Mouse (Mus musculus) heart, postnatal 14 days (tissue): Measurements from ENCODE around the gene Ckap4. TPM values are rescaled to one million over a fixed set of nuclear protein-coding genes. Genes with fewer than 3 reads are reported as not detected.
"Not testable (repeated sequence)": the region's sequence is repeated elsewhere in the genome, so short reads cannot be mapped to it uniquely, and the experiment has no call there.

Source experiments
- DNase-seq, 2 experiments: peaks; one replicate each; pipeline ENCODE4 v3.0.0; 2021 to 2022
- intact Hi-C: fragments of 180-260 bp; cut with DNase I; formaldehyde crosslinking; loops from one replicate; pipeline ENCODE4 v1.15.1; 2025
- total RNA-seq, 2 experiments: library from RNA; stranded (reverse); gene quantifications; 2 replicates each; pipeline ENCODE4 v1.2.3; 2021

Ckap4 gene
- total RNA-seq, 2 experiments from 2014 or later, result 34.1 to 44.0 TPM

DNA sequence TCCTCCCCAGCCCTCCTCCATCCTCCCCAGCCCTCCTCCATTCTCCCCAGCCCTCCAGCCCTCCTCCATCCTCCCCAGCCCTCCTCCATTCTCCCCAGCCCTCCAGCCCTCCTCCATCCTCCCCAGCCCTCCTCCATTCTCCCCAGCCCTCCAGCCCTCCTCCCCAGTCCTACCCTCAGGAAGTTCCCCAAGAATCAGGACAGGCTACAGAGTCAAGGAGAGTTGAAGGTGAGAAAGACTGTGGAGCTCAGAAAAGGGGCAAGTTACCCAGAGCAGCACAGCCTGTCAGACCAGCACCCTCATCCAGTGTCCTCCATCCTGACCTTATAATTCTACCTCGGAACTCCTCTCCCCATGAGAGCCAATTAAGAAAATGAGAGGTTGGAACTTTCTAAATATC, 17.9 kb downstream of the Ckap4 start:
- DNase-seq, result not testable (repeated sequence)
- intact Hi-C loops, result loop anchor here (2.0 to 5.0 kb wide), 5 partner anchors 41 to 697 kb away; partner anchors contain the start of gene Polr3b

DNA sequence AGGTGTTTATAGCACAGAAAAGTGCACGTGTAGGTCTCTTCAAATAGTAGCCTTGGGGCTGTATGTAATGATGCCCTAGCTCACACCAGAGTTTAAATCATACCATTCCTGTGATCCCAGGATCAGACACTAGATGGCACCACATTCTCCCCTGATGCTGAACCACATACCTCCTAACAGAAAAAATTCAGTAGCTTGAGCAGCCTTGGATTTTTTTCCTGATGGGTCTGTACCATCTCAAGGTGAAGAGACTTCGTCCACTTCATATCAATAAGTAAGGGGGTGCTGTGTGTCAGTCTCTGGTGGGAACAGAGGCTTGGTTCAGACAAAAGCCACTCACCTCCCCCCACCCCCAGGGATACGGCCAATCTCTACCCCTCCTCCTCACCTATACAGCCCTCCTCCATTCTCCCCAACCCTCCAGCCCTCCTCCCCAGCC, 18.3 kb downstream of the Ckap4 start:
- intact Hi-C loops, result loop anchor here (2.0 to 5.0 kb wide), 5 partner anchors 42 to 697 kb away; partner anchors contain the start of gene Polr3b
- DNase-seq, result peak; percentile 72 to 87

GRCm38 (mm10) chr10:84514038-84514578, 19.8 kb downstream of the Ckap4 start:
- intact Hi-C loops, result loop anchor here (2.0 kb wide), 1 partner anchor 695 kb away; no protein-coding TSS in a partner anchor

GRCm38 (mm10) chr10:84512766-84513165, 21.1 kb downstream of the Ckap4 start:
- intact Hi-C loops, result no loop called here

More at GRCm38 (mm10) chr10:84514038-84514578, 19.8 kb downstream of the Ckap4 start:
- peak; percentile 72 to 83 for DNase-seq

DNA sequence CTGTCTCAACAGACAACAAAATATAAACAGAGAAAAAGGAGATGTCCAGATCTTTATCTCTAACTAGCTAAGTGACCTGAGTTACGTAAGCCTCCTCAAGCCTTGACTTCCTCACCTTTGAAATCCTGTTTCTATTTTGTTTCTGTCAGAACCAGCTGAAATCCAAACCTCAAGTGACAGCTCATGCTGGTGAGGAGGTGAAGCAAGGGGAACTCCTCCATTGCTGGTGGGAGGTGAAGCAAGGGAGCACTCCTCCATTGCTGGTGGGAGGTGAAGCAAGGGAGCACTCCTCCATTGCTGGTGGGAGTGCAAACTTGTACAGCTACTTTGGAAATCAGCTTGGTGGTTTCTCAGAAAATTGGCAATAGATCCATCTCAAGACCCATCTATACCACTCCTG, 25.3 kb downstream of the Ckap4 start:
- intact Hi-C loops, result no loop called here
- DNase-seq, result no peak

More at GRCm38 (mm10) chr10:84512766-84513165, 21.1 kb downstream of the Ckap4 start:
- DNase-seq, result no peak

DNA sequence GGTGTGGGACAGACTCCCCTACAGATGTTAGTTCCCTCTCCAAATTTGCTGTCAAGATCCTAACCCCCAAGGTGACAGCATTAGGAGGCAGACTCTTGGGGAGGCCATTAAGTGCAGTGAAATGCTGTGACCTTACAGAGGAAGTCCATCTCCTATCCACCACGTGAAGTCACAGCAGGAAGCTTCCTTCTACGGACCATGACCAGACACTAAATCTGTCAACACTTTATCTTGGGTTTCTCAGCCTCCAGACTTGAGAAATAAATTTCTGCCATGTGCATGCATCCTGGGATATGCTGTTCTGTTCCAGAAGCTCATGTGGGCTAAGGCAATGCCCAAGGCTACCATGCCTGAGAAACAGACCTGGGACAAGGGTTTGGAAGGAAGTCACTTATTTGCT, 35.0 kb downstream of the Ckap4 start:
- no peak for DNase-seq
- intact Hi-C loops, result no loop called here

- intact Hi-C loops, result no loop called here
- DNase-seq, result no peak
Observed at GRCm38 (mm10) chr10:84496805-84497204, 37.1 kb downstream of the Ckap4 start.

GRCm38 (mm10) chr10:84494432-84494831, 39.4 kb downstream of the Ckap4 start:
- DNase-seq, result no peak
- intact Hi-C loops, result no loop called here

DNA sequence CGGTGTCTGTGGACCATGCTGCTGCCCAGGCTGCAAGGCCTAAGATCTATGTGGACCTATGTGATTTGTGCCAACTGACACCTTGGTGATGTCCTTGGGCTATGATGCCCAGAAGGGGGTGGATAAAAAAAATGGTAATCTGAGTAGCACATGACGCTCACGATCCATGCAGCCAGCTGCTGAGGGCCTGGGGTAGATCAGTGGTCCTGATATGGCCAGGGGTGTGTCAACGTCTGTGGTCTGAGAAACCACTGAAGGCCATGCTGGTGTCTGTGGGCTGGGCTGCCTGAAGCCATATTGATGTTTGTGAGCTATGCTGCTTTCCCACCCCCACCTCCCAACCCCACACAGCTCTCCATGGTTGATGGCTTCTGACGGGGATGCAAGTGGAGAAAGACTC, 43.7 kb downstream of the Ckap4 start:
- no peak for DNase-seq
- intact Hi-C loops, result no loop called here

DNA sequence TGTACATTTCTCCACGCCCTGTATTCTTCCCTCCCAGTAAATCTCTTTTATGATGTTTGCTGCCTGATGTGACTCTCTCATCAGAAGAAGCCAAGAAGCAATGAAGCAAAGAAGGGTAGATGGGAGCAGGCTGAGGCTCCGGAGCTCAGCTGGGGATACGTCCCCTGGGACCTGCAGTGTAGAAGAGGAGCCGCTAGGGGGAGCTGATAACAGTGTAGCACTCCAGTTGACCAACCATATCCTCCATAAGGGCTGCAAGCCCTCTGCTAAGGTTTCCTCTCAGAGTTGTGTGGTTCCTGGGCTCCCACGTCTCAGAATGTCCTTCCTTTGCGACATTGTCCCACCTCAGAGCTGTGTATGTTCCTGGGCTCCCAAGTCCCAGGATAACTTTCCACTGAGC, 45.5 kb downstream of the Ckap4 start:
- intact Hi-C loops, result no loop called here

DNA sequence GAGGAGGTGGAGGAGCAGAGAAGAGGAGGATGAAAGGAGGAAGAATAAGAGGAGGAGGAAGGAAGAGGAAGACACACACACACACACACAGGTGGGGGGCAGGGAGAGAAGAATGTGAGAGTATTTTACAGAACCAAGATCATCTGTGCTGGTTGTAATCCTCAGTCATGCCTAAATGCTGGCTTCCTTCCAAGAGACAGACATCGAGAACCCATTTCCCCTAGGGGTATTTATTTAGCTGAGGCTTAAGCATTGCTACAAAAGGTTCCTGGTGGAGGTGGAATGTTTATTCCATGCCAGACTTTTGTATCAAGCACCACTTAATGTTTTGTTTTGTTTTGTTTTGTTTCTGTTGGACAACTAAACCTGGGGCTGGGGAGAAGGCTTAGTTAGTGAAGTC, 49.2 kb downstream of the Ckap4 start:
- DNase-seq, result no peak
- intact Hi-C loops, result no loop called here

More for the DNA sequence above, 45.5 kb downstream of the Ckap4 start:
- peak; percentile 43 to 74 for DNase-seq

- intact Hi-C loops, result no loop called here
- no peak for DNase-seq
Observed at GRCm38 (mm10) chr10:84483553-84483952, 50.3 kb downstream of the Ckap4 start.

DNA sequence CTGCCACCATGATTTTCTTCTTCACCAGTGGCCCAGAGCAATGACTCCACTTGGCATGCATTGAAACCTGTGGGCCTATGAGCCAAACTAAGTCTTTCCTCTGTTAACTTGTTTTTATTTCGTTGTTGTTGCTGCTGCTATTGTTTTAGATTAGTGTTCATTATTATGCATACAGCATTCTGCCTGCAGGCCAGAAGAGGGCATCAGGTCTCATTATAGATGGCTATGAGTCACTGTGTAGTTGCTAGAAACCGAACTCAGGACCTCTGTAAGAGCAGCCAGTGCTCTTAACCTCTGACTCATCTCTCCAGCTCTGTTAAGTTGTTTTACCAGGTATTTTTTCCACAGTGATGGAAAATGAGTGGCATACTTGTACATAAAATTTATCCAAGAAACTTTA, 50.8 kb downstream of the Ckap4 start:
- intact Hi-C loops, result no loop called here
- no peak for DNase-seq

GRCm38 (mm10) chr10:84482418-84482817, 51.4 kb downstream of the Ckap4 start:
- DNase-seq, intact Hi-C loops: not testable (repeated sequence)

- DNase-seq, result no peak
- intact Hi-C loops, result no loop called here
Observed at GRCm38 (mm10) chr10:84481327-84481671, 52.6 kb downstream of the Ckap4 start.

DNA sequence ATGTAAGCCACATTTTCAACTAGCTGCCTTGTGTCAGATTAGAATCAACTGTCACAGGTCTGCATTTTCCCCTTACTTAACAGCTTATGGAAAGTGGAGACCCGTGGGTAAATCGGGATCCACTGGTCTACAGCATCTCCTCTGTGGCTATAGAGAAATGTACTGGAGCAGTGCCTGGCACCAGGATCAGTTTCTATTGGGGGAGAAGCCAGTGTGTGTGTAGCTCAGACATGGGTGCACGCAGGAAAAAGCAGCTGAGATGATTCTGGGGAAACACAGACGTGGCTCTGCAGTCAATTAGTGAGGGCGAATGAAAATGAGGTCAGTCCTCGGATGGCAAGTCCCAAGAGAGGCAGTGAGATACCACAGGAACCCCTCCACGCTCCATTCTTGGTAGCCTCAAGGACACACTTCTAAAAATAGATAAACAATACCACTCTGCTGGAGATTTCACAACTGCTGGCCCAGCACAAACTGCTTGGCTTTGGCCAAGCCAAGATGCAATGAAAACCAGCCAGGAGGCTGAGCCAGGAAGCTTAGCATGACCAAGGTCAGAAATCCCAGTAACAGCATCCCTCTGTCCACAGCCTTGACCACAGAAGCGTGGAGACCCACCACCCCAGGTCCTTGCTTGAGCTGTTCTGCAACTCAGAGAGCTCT, 53.1 kb downstream of the Ckap4 start:
- intact Hi-C loops, result no loop called here
- DNase-seq, result peak; percentile 46 to 49

DNA sequence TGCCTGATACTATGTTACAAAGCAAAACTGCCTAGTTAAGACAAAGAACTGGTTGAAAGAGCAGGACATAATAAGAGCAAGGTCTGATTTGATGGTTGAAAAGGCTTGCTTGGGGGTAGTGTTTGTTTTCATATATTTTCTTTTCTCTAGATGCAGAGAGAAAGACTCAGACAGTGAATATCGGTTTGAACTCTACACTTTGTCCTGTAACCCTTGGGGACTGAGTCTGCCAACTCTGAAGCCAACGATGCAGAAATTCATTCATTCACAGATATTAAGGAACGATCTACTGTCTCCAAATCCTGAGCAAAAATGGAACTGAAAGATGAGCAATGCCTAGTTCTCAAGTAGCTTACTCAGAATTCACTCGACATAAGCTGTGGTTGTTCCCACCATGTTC, 53.7 kb downstream of the Ckap4 start:
- intact Hi-C loops, result no loop called here

GRCm38 (mm10) chr10:84477613-84478076, 56.2 kb downstream of the Ckap4 start:
- no peak for DNase-seq
- intact Hi-C loops, result no loop called here

More for the DNA sequence above, 53.7 kb downstream of the Ckap4 start:
- no peak for DNase-seq

DNA sequence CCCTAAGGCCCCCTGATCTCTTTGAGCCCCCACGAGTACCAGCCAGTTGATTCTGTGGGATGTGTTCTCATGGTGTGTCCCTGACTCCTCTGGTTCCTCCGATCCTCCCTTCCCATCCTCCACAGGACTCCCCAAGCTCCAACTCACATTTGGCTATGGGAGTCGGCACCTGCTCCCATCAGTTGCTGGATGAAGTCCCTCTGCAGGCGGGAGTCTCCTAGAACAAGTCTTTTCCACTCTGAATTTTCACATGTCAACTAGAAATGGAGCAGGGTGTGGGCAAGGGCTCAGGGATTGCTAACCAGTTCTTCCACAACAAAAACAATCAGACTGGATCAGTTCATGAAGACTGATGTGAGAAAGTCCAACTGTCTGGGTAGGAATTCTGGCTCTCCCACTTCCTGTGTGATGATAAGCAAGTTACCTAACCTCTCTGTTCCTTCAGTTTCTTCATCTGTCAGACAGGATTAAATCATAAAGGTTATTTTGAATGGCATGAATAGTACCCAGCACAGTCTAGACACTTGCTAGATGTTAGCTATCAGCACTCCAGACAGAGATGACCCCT, 56.7 kb downstream of the Ckap4 start:
- intact Hi-C loops, result no loop called here
- no peak for DNase-seq
